Mouse (Mus musculus) heart, embryonic 14.5 days (tissue): Measurements from ENCODE around the gene Parvb. TPM values are rescaled to one million over a fixed set of nuclear protein-coding genes. Genes with fewer than 3 reads are reported as not detected.
"Not testable (repeated sequence)": the region's sequence is repeated elsewhere in the genome, so short reads cannot be mapped to it uniquely, and the experiment has no call there.

Experiments used
- ATAC-seq: fragments of 200-750 bp; cut with Nextera tagmentation; 2 replicates; pipeline ENCODE4 v1.8.0; 2017; ENCODE audit warnings: low read depth, moderate TSS enrichment; ENCODE audit not compliant: insufficient number of reproducible peaks, insufficient read depth, low FRiP score
- H3K27ac ChIP-seq, 2 experiments: fragments of 200-500 bp in 1 of 2; fragments of 300-500 bp in 1 of 2; sonication (generic) in 1 of 2; replicated peaks in 1 of 2; 2 replicates each; pipeline ENCODE4 v1.5.1; 2012 to 2014; ENCODE audit warnings: low read depth in 2 of 2, low read length in 2 of 2, control low read depth in 1 of 2, mild to moderate bottlenecking in 1 of 2, mixed read lengths in 1 of 2; ENCODE audit not compliant: control insufficient read depth in 1 of 2, insufficient read depth in 1 of 2
- H3K27me3 ChIP-seq: fragments of 300-500 bp; sonication (generic); 2 replicates; pipeline ENCODE4 v1.6.1; 2014; ENCODE audit warnings: mild to moderate bottlenecking, low read length, control low read depth; ENCODE audit not compliant: control insufficient read depth, insufficient read depth
- H3K36me3 ChIP-seq: fragments of 300-500 bp; sonication (generic); 2 replicates; pipeline ENCODE4 v1.6.1; 2014; ENCODE audit warnings: mild to moderate bottlenecking, control low read depth, low read length, mixed read lengths; ENCODE audit not compliant: control insufficient read depth, insufficient read depth
- H3K4me1 ChIP-seq, 2 experiments: fragments of 200-500 bp in 1 of 2; fragments of 300-500 bp in 1 of 2; sonication (generic) in 1 of 2; 2 replicates each; pipeline ENCODE4 v1.6.1; 2012 to 2014; ENCODE audit warnings: low read length in 2 of 2, control low read depth in 1 of 2, mixed read lengths in 1 of 2; ENCODE audit not compliant: control insufficient read depth in 2 of 2, insufficient read depth in 2 of 2
- H3K4me2 ChIP-seq: fragments of 300-500 bp; sonication (generic); 2 replicates; pipeline ENCODE4 v1.6.1; 2014; ENCODE audit warnings: mild to moderate bottlenecking, low read length
- H3K4me3 ChIP-seq, 2 experiments: fragments of 200-500 bp in 1 of 2; fragments of 300-500 bp in 1 of 2; sonication (generic) in 1 of 2; 2 replicates each; pipeline ENCODE4 v1.5.1; 2012 to 2014; ENCODE audit warnings: low read length in 2 of 2, mild to moderate bottlenecking in 2 of 2, control low read depth in 1 of 2, low read depth in 1 of 2, moderate library complexity in 1 of 2; ENCODE audit not compliant: control insufficient read depth in 1 of 2, insufficient read depth in 1 of 2
- H3K9ac ChIP-seq: fragments of 300-500 bp; sonication (generic); 2 replicates; pipeline ENCODE4 v1.6.1; 2014; ENCODE audit warnings: mild to moderate bottlenecking, low read length
- H3K9me3 ChIP-seq: fragments of 300-500 bp; sonication (generic); 2 replicates; pipeline ENCODE4 v1.6.1; 2016; ENCODE audit warnings: low read length, control low read depth; ENCODE audit not compliant: control insufficient read depth
- WGBS: fragments of 180-500 bp; shearing (Covaris S2); extraction: QIAGEN DNeasy Blood & Tissue Kit; methylation state at CpG from one replicate; pipeline ENCODE4 v1.1.7; 2014; 5-methylcytosine and 5-hydroxymethylcytosine counted together
- polyA plus RNA-seq: library from polyadenylated mRNA; unstranded; fragments of >200 nt; fragmentation: Nextera tagmentation; extraction: Ambion mirVana; gene quantifications from 2 replicates; pipeline ENCODE4 v1.2.1, GENCODE M21; 2014

Parvb gene
- polyA plus RNA-seq, 1 experiment from 2014 or later: 18.5 TPM

- H3K9me3 ChIP-seq: no peaks in the 10 kb centered on the region
- ATAC-seq: no peak
- no peak overlapping the region for H3K4me2 ChIP-seq
- no peak overlapping the region for H3K9ac ChIP-seq
- no peaks in the 10 kb centered on the region for H3K4me1 ChIP-seq
- H3K27me3 ChIP-seq: no peaks in the 10 kb centered on the region
- no peak overlapping the region for H3K27ac ChIP-seq
- 84% methylated on average over 8 of the region's 8 CpGs for WGBS
- no peak overlapping the region for H3K4me3 ChIP-seq
- peaks cover 59% of the 10 kb centered on the region for H3K36me3 ChIP-seq
Observed at GRCm38 (mm10) chr15:84280309-84280708, 48.5 kb downstream of the Parvb start.

- H3K4me3 ChIP-seq: no peak overlapping the region
- no peak overlapping the region for H3K27ac ChIP-seq
- H3K4me1 ChIP-seq: no peaks in the 10 kb centered on the region
- 71% methylated on average over 11 of the region's 11 CpGs for WGBS
- no peak for ATAC-seq
- no peak overlapping the region for H3K4me2 ChIP-seq
- H3K9me3 ChIP-seq: no peaks in the 10 kb centered on the region
- H3K36me3 ChIP-seq: peaks cover 56% of the 10 kb centered on the region
- H3K9ac ChIP-seq: no peak overlapping the region
- no peaks in the 10 kb centered on the region for H3K27me3 ChIP-seq
Observed at GRCm38 (mm10) chr15:84280712-84281347, 49.0 kb downstream of the Parvb start.

- no peaks in the 10 kb centered on the region for H3K27me3 ChIP-seq
- no peak overlapping the region for H3K27ac ChIP-seq
- WGBS: 81% methylated on average over 20 of the region's 20 CpGs
- H3K4me1 ChIP-seq: peaks cover 0 to 4% of the 10 kb centered on the region in 2 experiments; a peak in 1 of 4 replicates
- H3K9ac ChIP-seq: no peak overlapping the region
- H3K9me3 ChIP-seq: no peaks in the 10 kb centered on the region
- H3K4me2 ChIP-seq: no peak overlapping the region
- no peak for ATAC-seq
- H3K4me3 ChIP-seq: no peak overlapping the region
- peaks cover 47% of the 10 kb centered on the region for H3K36me3 ChIP-seq
Observed at GRCm38 (mm10) chr15:84282206-84283085, 50.6 kb downstream of the Parvb start.

- Histone ChIP-seq H3K9ac (no peak overlapping the region), H3K36me3 (peaks cover 50% of the 10 kb centered on the region), H3K9me3 (no peaks in the 10 kb centered on the region), H3K4me2 (no peak overlapping the region), H3K27me3 (no peaks in the 10 kb centered on the region), H3K4me1 (peaks cover 0 to 4% of the 10 kb centered on the region in 2 experiments; a peak in 1 of 4 replicates), H3K4me3 (no peak overlapping the region), H3K27ac (no peak overlapping the region)
- WGBS: 73% methylated on average over 5 of the region's 5 CpGs
- no peak for ATAC-seq
Observed at GRCm38 (mm10) chr15:84284059-84284458, 52.2 kb downstream of the Parvb start.

- Histone ChIP-seq H3K4me3 (no peak overlapping the region), H3K4me2 (no peak overlapping the region), H3K36me3 (peaks cover 50% of the 10 kb centered on the region), H3K27ac (no peak overlapping the region), H3K9ac (no peak overlapping the region), H3K27me3 (no peaks in the 10 kb centered on the region), H3K4me1 (peaks cover 0 to 4% of the 10 kb centered on the region in 2 experiments; a peak in 1 of 4 replicates), H3K9me3 (no peaks in the 10 kb centered on the region)
- WGBS: 86% methylated on average over 7 of the region's 7 CpGs
- ATAC-seq: no peak
Observed at GRCm38 (mm10) chr15:84285453-84285852, 53.6 kb downstream of the Parvb start.

- H3K36me3 ChIP-seq: peaks cover 51% of the 10 kb centered on the region
- not testable (repeated sequence) for H3K27ac ChIP-seq, H3K4me3 ChIP-seq, H3K4me2 ChIP-seq, H3K9me3 ChIP-seq, H3K9ac ChIP-seq, ATAC-seq, H3K4me1 ChIP-seq, H3K27me3 ChIP-seq
- 93% methylated on average over 1 of the region's 1 CpGs for WGBS
Observed at GRCm38 (mm10) chr15:84288953-84289352, 57.1 kb downstream of the Parvb start.

GRCm38 (mm10) chr15:84291097-84291496, 59.3 kb downstream of the Parvb start:
- Histone ChIP-seq H3K9me3 (no peaks in the 10 kb centered on the region), H3K27me3 (no peaks in the 10 kb centered on the region), H3K4me3 (no peak overlapping the region), H3K9ac (no peak overlapping the region), H3K27ac (no peak overlapping the region), H3K4me1 (peaks cover 0 to 4% of the 10 kb centered on the region in 2 experiments; a peak in 1 of 4 replicates), H3K4me2 (no peak overlapping the region), H3K36me3 (peaks cover 62% of the 10 kb centered on the region)
- 89% methylated on average over 5 of the region's 5 CpGs for WGBS
- ATAC-seq: no peak
